Mouse (Mus musculus) embryonic fibroblast, embryonic 13.5 days (primary cell): Measurements from ENCODE around the gene Carns1.

ENCODE experiments used
- CTCF ChIP-seq: IDR thresholded peaks from 2 replicates; pipeline ENCODE4 v1.5.1; 2011; ENCODE audit warnings: mild to moderate bottlenecking, control low read depth, low read length, moderate library complexity, borderline replicate concordance; ENCODE audit not compliant: insufficient read depth
- POLR2A ChIP-seq: IDR thresholded peaks from 2 replicates; pipeline ENCODE4 v1.6.1; 2011; ENCODE audit warnings: low read depth, mild to moderate bottlenecking, control low read depth, low read length, moderate library complexity

DNA sequence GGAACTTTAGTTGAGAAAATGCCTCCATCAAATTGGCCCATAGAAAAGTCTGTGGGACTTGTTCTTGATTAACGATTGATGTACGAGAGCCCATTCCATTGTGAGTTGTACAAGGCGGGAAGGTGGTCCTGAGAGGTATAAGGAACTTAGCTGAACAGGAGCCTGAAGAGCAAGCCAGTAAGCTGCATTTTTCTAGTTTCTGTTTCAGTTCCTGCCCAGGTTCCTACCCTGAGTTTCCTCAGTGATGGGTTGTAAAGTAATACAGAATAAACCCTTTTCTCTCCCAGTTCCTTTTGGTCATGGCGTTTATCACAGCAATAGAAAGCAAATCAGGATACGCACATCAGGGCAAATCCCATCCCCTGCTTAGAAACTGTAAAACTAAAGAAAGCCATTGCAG, 37.4 kb downstream of the Carns1 start:
- TF ChIP-seq POLR2A (no peak), CTCF (no peak)
